Comparison of ENCODE assay signal across 11 mouse cellular contexts in genomic region chr11:101699991-101700390, GRCm38 (mm10). TPM values are rescaled to one million over a fixed set of nuclear protein-coding genes. Genes with fewer than 3 reads are reported as not detected.
A peak's percentile ranks its signal among the peaks of the same experiment; 100 is the strongest.
DNase-seq lines count a peak whose midpoint lies in the region; ATAC-seq and TF ChIP-seq lines count a peak whose summit lies in the region.
"Had no signal": no experiment of that assay in that cellular context is flagged by ENCODE, and none has a peak within 500 bp of the region (broad histone marks: within the 10 kb centered on the region; RNA-seq: fewer than 3 reads in every experiment).

No protein-coding gene starts in this region.

- H3K27ac ChIP-seq in heart, embryonic 10.5 days, result 0 out of 2 replicates have a peak overlapping the region, but pooled peaks have one; percentile 47
- H3K27ac ChIP-seq in left cerebral cortex, adult 2 months, result peak overlapping the region; percentile 66
- H3K27ac ChIP-seq in embryonic facial prominence, embryonic 11.5 days (replicated peaks; ENCODE audit: low read depth, low read length), result no peak overlapping the region
- peak overlapping the region; percentile 48; the same call in 1 of the 2 replicates for H3K27ac ChIP-seq in forebrain, embryonic 16.5 days (ENCODE audit: low read length)
- H3K27ac ChIP-seq: hindbrain, embryonic 13.5 days had no signal

- no peaks in the 10 kb centered on the region for H3K27me3 ChIP-seq in heart, embryonic 10.5 days (ENCODE audit: insufficient read depth, poor library complexity, severe bottlenecking)
- no peaks in the 10 kb centered on the region for H3K27me3 ChIP-seq in embryonic facial prominence, embryonic 11.5 days (ENCODE audit: control insufficient read depth, insufficient read depth, low read length)
- H3K27me3 ChIP-seq in forebrain, embryonic 16.5 days (replicated peaks; ENCODE audit: control insufficient read depth, insufficient read depth, low read length), result no peaks in the 10 kb centered on the region
- H3K27me3 ChIP-seq: hindbrain, embryonic 13.5 days had no signal

- 52% methylated on average over 7 of the region's 7 CpGs for WGBS in heart, embryonic 10.5 days
- 36% methylated on average over 7 of the region's 7 CpGs for WGBS in embryonic facial prominence, embryonic 11.5 days
- WGBS in forebrain, embryonic 16.5 days, result 66% methylated on average over 7 of the region's 7 CpGs

- H3K9ac ChIP-seq in embryonic facial prominence, embryonic 11.5 days (replicated peaks; ENCODE audit: low read length), result no peak overlapping the region
- H3K9ac ChIP-seq in forebrain, embryonic 16.5 days (replicated peaks; ENCODE audit: low read depth, low read length), result no peak overlapping the region
- H3K9ac ChIP-seq: hindbrain, embryonic 13.5 days had no signal

- no peak for TF ChIP-seq CTCF in left cerebral cortex, adult 2 months (IDR thresholded peaks at IDR 0.05)

- peaks cover 38% of the 10 kb centered on the region for H3K4me1 ChIP-seq in heart, embryonic 10.5 days
- peaks cover 7% of the 10 kb centered on the region for H3K4me1 ChIP-seq in embryonic facial prominence, embryonic 11.5 days (ENCODE audit: control insufficient read depth, insufficient read depth, low read length)
- peaks cover 31% of the 10 kb centered on the region for H3K4me1 ChIP-seq in forebrain, embryonic 16.5 days (replicated peaks; ENCODE audit: control insufficient read depth, insufficient read depth, low read length)

- H3K4me2 ChIP-seq in embryonic facial prominence, embryonic 11.5 days (ENCODE audit: low read depth, low read length), result no peak overlapping the region
- H3K4me2 ChIP-seq in forebrain, embryonic 16.5 days (ENCODE audit: low read length), result no peak overlapping the region
- H3K4me2 ChIP-seq: hindbrain, embryonic 13.5 days had no signal

- no peaks in the 10 kb centered on the region for H3K36me3 ChIP-seq in heart, embryonic 10.5 days
- no peaks in the 10 kb centered on the region for H3K36me3 ChIP-seq in embryonic facial prominence, embryonic 11.5 days (replicated peaks; ENCODE audit: control insufficient read depth, insufficient read depth, low read depth, low read length)
- H3K36me3 ChIP-seq in forebrain, embryonic 16.5 days (ENCODE audit: control insufficient read depth, insufficient read depth), result no peaks in the 10 kb centered on the region
- H3K36me3 ChIP-seq: hindbrain, embryonic 13.5 days had no signal

- intact Hi-C loops in heart, postnatal 10 days (cut with DNase I), result no loop called here
- intact Hi-C loops in left cerebral cortex, adult 2 months (cut with DNase I), result loop anchor here (2.0 kb wide), 1 partner anchor 35 kb away; the partner anchor contains the start of gene Arl4d
- intact Hi-C loops in left cerebral cortex, postnatal 25 days (cut with DNase I), result no loop called here

- H3K9me3 ChIP-seq in heart, embryonic 10.5 days, result no peaks in the 10 kb centered on the region
- no peaks in the 10 kb centered on the region for H3K9me3 ChIP-seq in embryonic facial prominence, embryonic 11.5 days (replicated peaks; ENCODE audit: control insufficient read depth, low read length)
- no peaks in the 10 kb centered on the region for H3K9me3 ChIP-seq in forebrain, embryonic 16.5 days (ENCODE audit: control insufficient read depth, low read length)

- H3K4me3 ChIP-seq in heart, embryonic 10.5 days, result no peak overlapping the region
- no peak overlapping the region for H3K4me3 ChIP-seq in left cerebral cortex, adult 2 months
- H3K4me3 ChIP-seq in embryonic facial prominence, embryonic 11.5 days (ENCODE audit: low read depth, low read length), result no peak overlapping the region
- H3K4me3 ChIP-seq in forebrain, embryonic 16.5 days (replicated peaks; ENCODE audit: low read length), result no peak overlapping the region
- H3K4me3 ChIP-seq: hindbrain, embryonic 13.5 days had no signal

- ATAC-seq in embryonic facial prominence, embryonic 11.5 days (replicated peaks; ENCODE audit: insufficient number of reproducible peaks, low FRiP score, low TSS enrichment, low read depth), result no peak
- ATAC-seq in forebrain, embryonic 16.5 days, result no peak
- ATAC-seq: CD4-positive, CD25-positive, alpha-beta regulatory T cell, adult 4 months had no signal

- no peak for DNase-seq in heart, embryonic 10.5 days (ENCODE audit: low spot score)
- DNase-seq in heart, postnatal 10 days, result no peak
- DNase-seq in left cerebral cortex, adult 2 months (ENCODE audit: extremely low spot score in 1 of 2, low spot score in 2 of 2), result no peak
- no peak for DNase-seq in left cerebral cortex, postnatal 25 days (ENCODE audit: low spot score in 2 of 2)
- DNase-seq in embryonic facial prominence, embryonic 11.5 days (ENCODE audit: low spot score), result peak; percentile 37
- DNase-seq in adrenal gland, adult 18-20 months (ENCODE audit: low spot score in 2 of 2), result no peak
- DNase-seq: adrenal gland, postnatal 25 days; thymus, postnatal 14 days had no signal

RNA-seq across cellular contexts. Expression of gene Dhx8, which starts 32.7 kb away (rescaled TPM):
- polyA plus RNA-seq in heart, embryonic 10.5 days (2016; fragmentation: Nextera tagmentation; extraction: Ambion mirVana), result 28.7 and 33.0 TPM in 2 replicates
- total RNA-seq in heart, postnatal 10 days (2021), result 10 to 100 TPM; 19.0 to 21.0 TPM
- total RNA-seq in left cerebral cortex, adult 2 months (2021), result 10 to 100 TPM; 36.8 to 39.3 TPM
- total RNA-seq in left cerebral cortex, postnatal 25 days (2021), result 10 to 100 TPM; 38.2 to 39.3 TPM
- 46.7 and 47.3 TPM in 2 replicates for polyA plus RNA-seq in embryonic facial prominence, embryonic 11.5 days (2014; fragmentation: Nextera tagmentation; extraction: Ambion mirVana)
- 39.9 and 41.9 TPM in 2 replicates for polyA plus RNA-seq in forebrain, embryonic 16.5 days (2015; fragmentation: Nextera tagmentation; extraction: Ambion mirVana)
- total RNA-seq in adrenal gland, adult 18-20 months (2021), result 10 to 100 TPM; 24.2 to 27.7 TPM

RNA-seq across cellular contexts. Expression of gene Arl4d, which starts 34.6 kb away (rescaled TPM):
- 10.3 and 10.9 TPM in 2 replicates for polyA plus RNA-seq in heart, embryonic 10.5 days (2016; fragmentation: Nextera tagmentation; extraction: Ambion mirVana)
- 10 to 100 TPM; 22.6 to 27.5 TPM for total RNA-seq in heart, postnatal 10 days (2021)
- 10 to 100 TPM; 33.5 to 50.4 TPM for total RNA-seq in left cerebral cortex, adult 2 months (2021)
- 10 to 100 TPM; 23.9 to 32.1 TPM for total RNA-seq in left cerebral cortex, postnatal 25 days (2021)
- polyA plus RNA-seq in embryonic facial prominence, embryonic 11.5 days (2014; fragmentation: Nextera tagmentation; extraction: Ambion mirVana), result 2.8 and 4.3 TPM in 2 replicates
- polyA plus RNA-seq in forebrain, embryonic 16.5 days (2015; fragmentation: Nextera tagmentation; extraction: Ambion mirVana), result 36.5 and 42.2 TPM in 2 replicates
- total RNA-seq in adrenal gland, adult 18-20 months (2021), result 10 to 100 TPM; 11.6 to 14.3 TPM
- polyA plus RNA-seq: CD4-positive, CD25-positive, alpha-beta regulatory T cell, adult 4 months had no signal
